Mouse (Mus musculus) hindbrain, embryonic 16.5 days (tissue): ENCODE results near the gene Gm20662. TPM values are rescaled to one million over a fixed set of nuclear protein-coding genes. Genes with fewer than 3 reads are reported as not detected.

Experiments used
- ATAC-seq: fragments of 200-750 bp; cut with Nextera tagmentation; 2 replicates; pipeline ENCODE4 v1.8.0; 2017; ENCODE audit warnings: moderate TSS enrichment, moderate library complexity
- H3K27ac ChIP-seq: fragments of 300-500 bp; sonication (generic); 2 replicates; pipeline ENCODE4 v1.5.1; 2014; ENCODE audit warnings: low read depth, mild to moderate bottlenecking, control low read depth, low read length, moderate library complexity
- H3K27me3 ChIP-seq: fragments of 300-500 bp; sonication (generic); replicated peaks from 2 replicates; pipeline ENCODE4 v1.6.1; 2014; ENCODE audit warnings: low read length; ENCODE audit not compliant: control insufficient read depth, insufficient read depth
- H3K36me3 ChIP-seq: fragments of 300-500 bp; sonication (generic); 2 replicates; pipeline ENCODE4 v1.6.1; 2014; ENCODE audit warnings: mild to moderate bottlenecking, low read length, moderate library complexity, mixed read lengths; ENCODE audit not compliant: control insufficient read depth, insufficient read depth
- H3K4me1 ChIP-seq: fragments of 300-500 bp; sonication (generic); 2 replicates; pipeline ENCODE4 v1.6.1; 2014; ENCODE audit warnings: low read depth, low read length; ENCODE audit not compliant: control insufficient read depth, insufficient read depth
- H3K4me2 ChIP-seq: fragments of 300-500 bp; sonication (generic); 2 replicates; pipeline ENCODE4 v1.6.1; 2014; ENCODE audit warnings: mild to moderate bottlenecking, low read length, control low read depth, moderate library complexity
- H3K4me3 ChIP-seq: fragments of 300-500 bp; sonication (generic); 2 replicates; pipeline ENCODE4 v1.5.1; 2014; ENCODE audit warnings: mild to moderate bottlenecking, low read length, control low read depth, moderate library complexity
- H3K9ac ChIP-seq: fragments of 300-500 bp; sonication (generic); 2 replicates; pipeline ENCODE4 v1.6.1; 2014; ENCODE audit warnings: low read depth, mild to moderate bottlenecking, control low read depth, low read length, moderate library complexity
- H3K9me3 ChIP-seq: fragments of 300-500 bp; sonication (generic); 2 replicates; pipeline ENCODE4 v1.6.1; 2014; ENCODE audit warnings: mild to moderate bottlenecking, low read length, moderate library complexity; ENCODE audit not compliant: control insufficient read depth
- WGBS: fragments of 180-500 bp; shearing (Covaris S2); extraction: QIAGEN DNeasy Blood & Tissue Kit; methylation state at CpG from one replicate; pipeline ENCODE4 v1.1.7; 2014; 5-methylcytosine and 5-hydroxymethylcytosine counted together
- polyA plus RNA-seq: library from polyadenylated mRNA; unstranded; fragments of >200 nt; fragmentation: Nextera tagmentation; extraction: Ambion mirVana; gene quantifications from 2 replicates; pipeline ENCODE4 v1.2.1, GENCODE M21; 2015

Gm20662 gene
- polyA plus RNA-seq, 1 experiment from 2014 or later: 1.5 TPM

DNA sequence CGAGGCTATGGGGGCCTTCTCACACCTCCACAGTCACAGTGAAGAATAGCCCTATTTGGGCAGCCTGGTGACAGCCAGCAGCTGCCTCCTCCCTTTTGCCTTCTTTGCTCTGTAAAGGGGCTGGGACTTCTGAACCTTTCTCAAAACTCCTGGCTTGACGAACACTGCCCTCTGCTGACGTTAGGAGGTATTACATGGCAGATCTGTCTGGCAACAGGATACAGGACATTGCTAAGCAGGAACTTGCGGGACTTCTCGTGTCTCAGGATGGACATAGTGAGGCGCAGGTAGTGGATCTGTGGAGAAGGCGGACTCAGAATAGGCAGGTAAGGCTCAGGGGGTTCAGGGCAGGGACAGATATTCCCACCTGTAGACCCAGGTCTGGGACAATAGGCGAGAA lies 71.8 kb downstream of the Gm20662 start:
- Histone ChIP-seq H3K9me3 (no peaks in the 10 kb centered on the region), H3K9ac (no peak overlapping the region), H3K4me2 (no peak overlapping the region), H3K4me3 (no peak overlapping the region), H3K4me1 (no peaks in the 10 kb centered on the region), H3K27me3 (no peaks in the 10 kb centered on the region), H3K27ac (no peak overlapping the region), H3K36me3 (peaks cover 21% of the 10 kb centered on the region)
- 22% methylated on average over 8 of the region's 8 CpGs for WGBS
- ATAC-seq: 0 out of 2 replicates have a peak, but pooled peaks have one; percentile 5

DNA sequence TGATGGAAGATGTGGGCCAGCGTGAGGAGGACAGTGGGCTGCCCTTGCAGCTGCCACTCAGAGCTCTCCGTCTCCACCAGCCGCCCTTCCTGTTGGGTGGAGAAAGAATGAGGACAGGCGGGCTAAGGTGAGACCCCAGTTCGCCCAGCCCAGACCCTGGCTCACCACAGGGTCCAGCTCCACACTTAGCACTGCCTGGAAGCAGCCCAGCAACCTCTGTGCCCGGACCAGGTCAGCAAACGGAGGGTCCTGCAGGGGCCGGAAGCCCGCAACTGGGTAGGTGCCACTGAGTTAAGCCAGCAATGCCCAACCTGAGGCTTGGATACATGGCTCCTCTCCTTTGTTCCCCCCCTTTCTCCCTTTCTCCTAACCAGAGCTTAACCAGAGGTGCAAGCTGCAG lies 72.9 kb downstream of the Gm20662 start:
- Histone ChIP-seq H3K9me3 (no peaks in the 10 kb centered on the region), H3K9ac (no peak overlapping the region), H3K4me1 (no peaks in the 10 kb centered on the region), H3K4me3 (no peak overlapping the region), H3K27me3 (no peaks in the 10 kb centered on the region), H3K4me2 (no peak overlapping the region), H3K27ac (no peak overlapping the region), H3K36me3 (peaks cover 13% of the 10 kb centered on the region; the same call in 1 of the 2 replicates)
- 89% methylated on average over 9 of the region's 9 CpGs for WGBS
- ATAC-seq: no peak

DNA sequence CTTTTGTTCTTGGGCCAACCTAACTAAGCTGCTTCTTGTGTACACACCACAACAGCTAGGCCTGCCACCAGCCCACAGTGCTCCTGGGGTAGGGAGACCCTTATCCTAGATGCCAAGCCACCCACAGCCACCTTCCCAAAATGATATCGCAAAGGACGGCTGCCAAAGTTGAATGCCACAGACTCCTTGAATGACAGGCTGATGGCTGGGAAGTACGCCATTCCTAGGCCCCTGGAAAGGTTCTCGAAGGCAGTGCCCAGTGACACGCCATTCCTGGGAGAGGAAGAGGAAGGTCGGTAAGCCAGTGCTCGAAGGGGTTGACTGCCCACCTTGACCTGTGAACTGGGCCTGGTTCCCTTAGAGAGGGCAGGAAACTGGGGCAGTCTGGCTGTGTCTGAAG lies 73.4 kb downstream of the Gm20662 start:
- no peaks in the 10 kb centered on the region for H3K4me1 ChIP-seq
- no peak overlapping the region for H3K9ac ChIP-seq
- no peak overlapping the region for H3K4me2 ChIP-seq
- H3K9me3 ChIP-seq: no peaks in the 10 kb centered on the region
- WGBS: 90% methylated on average over 7 of the region's 7 CpGs
- H3K27ac ChIP-seq: no peak overlapping the region
- no peak for ATAC-seq
- H3K36me3 ChIP-seq: peaks cover 10% of the 10 kb centered on the region; the same call in 1 of the 2 replicates
- no peak overlapping the region for H3K4me3 ChIP-seq
- H3K27me3 ChIP-seq: no peaks in the 10 kb centered on the region

DNA sequence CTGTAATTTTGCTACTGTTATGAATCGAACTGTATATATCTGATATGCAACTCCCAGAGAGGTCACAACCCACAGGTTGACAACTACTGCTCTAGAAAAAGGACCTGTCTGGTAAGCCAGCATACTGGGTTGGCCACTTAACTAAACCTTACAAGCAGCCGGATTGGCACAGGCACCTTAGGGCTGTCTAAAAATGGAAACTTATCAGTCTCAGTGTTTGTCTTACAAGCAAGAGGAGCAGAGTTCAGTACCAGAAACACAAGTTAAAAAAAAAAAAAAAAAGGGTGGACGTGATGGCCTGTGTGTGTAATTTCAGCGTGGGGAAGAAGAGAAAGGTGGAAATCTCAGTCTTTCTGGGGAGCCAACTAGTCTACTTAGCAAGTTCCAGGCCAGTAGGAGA lies 75.7 kb downstream of the Gm20662 start:
- no peak for ATAC-seq
- Histone ChIP-seq H3K4me3 (no peak overlapping the region), H3K9ac (no peak overlapping the region), H3K36me3 (peaks cover 10% of the 10 kb centered on the region; the same call in 1 of the 2 replicates), H3K9me3 (no peaks in the 10 kb centered on the region), H3K4me2 (no peak overlapping the region), H3K27ac (no peak overlapping the region), H3K4me1 (no peaks in the 10 kb centered on the region), H3K27me3 (no peaks in the 10 kb centered on the region)
- WGBS: 96% methylated on average over 4 of the region's 4 CpGs

DNA sequence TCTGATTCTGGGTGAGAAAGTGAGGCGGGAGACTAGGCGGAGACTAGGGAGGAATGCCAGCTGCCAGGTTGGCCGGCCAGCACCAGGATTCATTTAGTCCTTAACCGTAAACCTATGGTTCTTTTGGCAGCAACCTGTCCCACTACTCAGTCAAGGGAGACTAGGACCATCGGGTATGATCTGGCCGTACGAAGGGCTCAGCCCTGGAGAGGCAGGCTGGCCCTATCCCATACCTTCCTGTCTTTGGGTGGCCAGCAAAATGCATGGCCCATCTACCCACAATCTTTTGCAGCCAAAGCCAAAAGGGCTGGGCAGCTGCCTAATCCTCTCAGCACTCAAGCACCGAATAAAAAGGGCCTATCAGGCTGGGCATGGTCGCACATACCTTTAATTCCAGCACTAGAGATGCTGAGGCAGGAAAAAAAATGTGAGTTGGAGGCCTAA lies 76.4 kb downstream of the Gm20662 start:
- Histone ChIP-seq H3K4me2 (no peak overlapping the region), H3K4me1 (no peaks in the 10 kb centered on the region), H3K9me3 (no peaks in the 10 kb centered on the region), H3K4me3 (no peak overlapping the region), H3K27ac (no peak overlapping the region), H3K9ac (no peak overlapping the region), H3K27me3 (no peaks in the 10 kb centered on the region), H3K36me3 (peaks cover 10% of the 10 kb centered on the region; the same call in 1 of the 2 replicates)
- 76% methylated on average over 9 of the region's 9 CpGs for WGBS
- ATAC-seq: no peak

DNA sequence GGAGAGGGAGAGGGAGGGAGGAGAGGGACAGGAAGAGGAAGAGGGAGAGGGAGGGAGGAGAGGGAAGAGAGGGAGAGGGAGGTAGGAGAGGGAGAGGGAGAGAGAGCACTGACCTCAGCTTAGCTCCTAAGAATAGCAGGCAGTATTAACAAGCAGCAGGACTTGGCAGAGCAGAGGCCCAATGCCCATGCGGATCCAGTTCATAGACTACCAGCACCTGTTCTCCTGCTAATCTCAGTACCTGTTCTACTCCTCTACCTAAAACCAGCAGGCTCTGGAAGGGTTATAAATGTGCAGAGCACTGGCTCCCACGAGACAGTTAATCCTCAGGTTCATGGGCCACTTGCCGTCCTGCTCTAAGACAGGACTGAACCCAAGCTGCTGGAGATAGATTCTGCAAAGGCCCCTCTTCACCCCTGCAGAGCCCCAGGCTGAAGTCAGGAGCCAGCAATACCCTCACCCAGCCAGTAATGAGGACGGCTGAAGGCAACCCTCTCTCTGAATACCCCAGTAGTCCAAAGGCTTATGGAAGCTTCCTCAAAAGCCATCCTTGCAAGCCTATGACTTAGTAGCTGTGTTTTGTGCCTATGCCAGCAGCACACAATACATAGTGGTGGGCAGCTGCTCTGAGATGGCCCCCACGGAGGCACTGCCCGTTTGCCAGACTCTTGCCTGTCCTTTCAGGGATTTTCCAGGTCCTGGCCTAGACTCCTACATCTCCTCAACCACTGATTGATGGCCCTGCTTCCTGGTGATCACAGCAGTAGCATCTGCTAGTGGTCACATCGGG lies 77.2 kb downstream of the Gm20662 start:
- H3K36me3 ChIP-seq: peaks cover 10% of the 10 kb centered on the region; the same call in 1 of the 2 replicates
- H3K27me3 ChIP-seq: no peaks in the 10 kb centered on the region
- peaks cover 8% of the 10 kb centered on the region for H3K4me1 ChIP-seq
- WGBS: 56% methylated on average over 7 of the region's 7 CpGs
- no peak overlapping the region for H3K27ac ChIP-seq
- no peak overlapping the region for H3K9ac ChIP-seq
- no peak overlapping the region for H3K4me3 ChIP-seq
- ATAC-seq: no peak
- H3K9me3 ChIP-seq: no peaks in the 10 kb centered on the region
- H3K4me2 ChIP-seq: no peak overlapping the region

DNA sequence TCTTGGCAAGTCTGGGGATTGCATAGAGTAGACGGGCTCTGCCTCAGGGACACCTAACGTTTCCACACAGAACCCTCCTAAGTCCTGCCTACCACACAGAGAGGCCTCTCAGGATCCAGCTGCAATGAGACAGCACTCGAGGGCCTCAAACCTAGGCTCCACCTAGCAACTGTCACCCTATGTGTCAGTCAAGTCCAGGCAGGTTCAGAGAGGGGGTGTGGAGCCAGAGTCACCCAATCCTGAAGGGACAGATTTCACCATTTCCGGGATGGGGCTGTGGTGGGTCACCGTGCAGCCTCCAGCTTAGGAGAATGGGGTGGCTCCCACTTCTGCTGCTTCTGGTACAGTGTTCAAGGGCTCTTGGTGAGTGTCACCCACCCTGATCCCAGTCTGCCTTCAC lies 84.0 kb downstream of the Gm20662 start, which contains the start of gene Mst1:
Mst1 (plus strand) TSS at position 269 of the 400 bp plus-strand sequence.
- H3K4me1 ChIP-seq: peaks cover 22% of the 10 kb centered on the region
- H3K9me3 ChIP-seq: no peaks in the 10 kb centered on the region
- H3K9ac ChIP-seq: peak within 1 kb of the TSS; percentile 92
- peak within 1 kb of the TSS; percentile 88 for H3K4me2 ChIP-seq
- 73% methylated on average over 5 of the region's 5 CpGs for WGBS
- no peaks in the 10 kb centered on the region for H3K36me3 ChIP-seq
- H3K4me3 ChIP-seq: peak within 1 kb of the TSS; percentile 84
- H3K27ac ChIP-seq: no peak within 1 kb of the TSS; the same call in 1 of the 2 replicates
- ATAC-seq: no peak
- peaks cover 19% of the 10 kb centered on the region for H3K27me3 ChIP-seq

DNA sequence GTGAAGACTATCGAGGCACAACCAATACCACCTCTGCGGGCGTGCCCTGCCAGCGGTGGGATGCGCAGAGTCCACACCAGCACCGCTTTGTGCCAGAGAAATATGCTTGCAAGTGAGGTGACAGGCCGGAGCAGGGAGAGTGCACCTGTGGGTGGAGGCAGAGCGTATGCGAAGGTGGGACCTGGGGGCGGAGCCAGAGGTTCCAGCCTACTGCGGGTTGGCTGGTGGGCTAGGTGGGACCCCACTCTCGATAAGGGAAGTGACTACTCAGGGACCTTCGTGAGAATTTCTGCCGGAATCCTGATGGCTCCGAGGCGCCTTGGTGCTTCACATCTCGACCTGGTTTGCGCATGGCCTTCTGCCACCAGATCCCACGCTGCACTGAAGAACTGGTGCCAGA lies 86.4 kb downstream of the Gm20662 start:
- 7% methylated on average over 19 of the region's 19 CpGs for WGBS
- no peaks in the 10 kb centered on the region for H3K9me3 ChIP-seq
- peak overlapping the region; percentile 21 for H3K4me3 ChIP-seq
- 0 out of 2 replicates have a peak, but pooled peaks have one; percentile 34 for ATAC-seq
- H3K4me1 ChIP-seq: peaks cover 22% of the 10 kb centered on the region
- peaks cover 13% of the 10 kb centered on the region; the same call in 1 of the 2 replicates for H3K36me3 ChIP-seq
- peaks cover 19% of the 10 kb centered on the region for H3K27me3 ChIP-seq
- H3K27ac ChIP-seq: no peak overlapping the region
- H3K4me2 ChIP-seq: peak overlapping the region; percentile 48
- peak overlapping the region; percentile 11; the same call in 1 of the 2 replicates for H3K9ac ChIP-seq

DNA sequence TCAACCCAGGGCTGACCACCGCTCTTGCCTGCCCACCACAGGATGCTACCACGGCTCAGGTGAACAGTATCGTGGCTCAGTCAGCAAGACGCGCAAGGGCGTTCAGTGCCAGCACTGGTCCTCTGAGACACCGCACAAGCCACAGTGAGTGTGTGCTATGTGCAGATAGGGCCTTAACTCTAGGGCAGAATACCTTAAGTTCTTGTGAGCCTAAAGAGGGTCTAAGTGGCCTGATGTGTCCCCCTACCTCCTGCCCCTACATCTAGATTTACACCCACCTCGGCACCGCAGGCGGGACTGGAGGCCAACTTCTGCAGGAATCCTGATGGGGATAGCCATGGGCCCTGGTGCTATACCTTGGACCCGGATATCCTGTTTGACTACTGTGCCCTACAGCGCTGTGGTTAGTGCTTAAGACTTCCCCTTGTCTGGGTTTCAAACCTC lies 86.9 kb downstream of the Gm20662 start, which contains the start of gene Rnf123:
Rnf123 (minus strand) TSS at position 359 of the 444 bp plus-strand sequence.
- H3K27ac ChIP-seq: no peak within 1 kb of the TSS
- peak within 1 kb of the TSS; percentile 21 for H3K4me3 ChIP-seq
- ATAC-seq: no peak
- H3K9ac ChIP-seq: peak within 1 kb of the TSS; percentile 11; the same call in 1 of the 2 replicates
- H3K9me3 ChIP-seq: no peaks in the 10 kb centered on the region
- peaks cover 19% of the 10 kb centered on the region for H3K27me3 ChIP-seq
- H3K36me3 ChIP-seq: peaks cover 14% of the 10 kb centered on the region; the same call in 1 of the 2 replicates
- peak within 1 kb of the TSS; percentile 48 for H3K4me2 ChIP-seq
- H3K4me1 ChIP-seq: peaks cover 17% of the 10 kb centered on the region
- WGBS: 36% methylated on average over 12 of the region's 12 CpGs
